10 mouse cellular contexts compared by ENCODE assay signal in the genomic region with DNA sequence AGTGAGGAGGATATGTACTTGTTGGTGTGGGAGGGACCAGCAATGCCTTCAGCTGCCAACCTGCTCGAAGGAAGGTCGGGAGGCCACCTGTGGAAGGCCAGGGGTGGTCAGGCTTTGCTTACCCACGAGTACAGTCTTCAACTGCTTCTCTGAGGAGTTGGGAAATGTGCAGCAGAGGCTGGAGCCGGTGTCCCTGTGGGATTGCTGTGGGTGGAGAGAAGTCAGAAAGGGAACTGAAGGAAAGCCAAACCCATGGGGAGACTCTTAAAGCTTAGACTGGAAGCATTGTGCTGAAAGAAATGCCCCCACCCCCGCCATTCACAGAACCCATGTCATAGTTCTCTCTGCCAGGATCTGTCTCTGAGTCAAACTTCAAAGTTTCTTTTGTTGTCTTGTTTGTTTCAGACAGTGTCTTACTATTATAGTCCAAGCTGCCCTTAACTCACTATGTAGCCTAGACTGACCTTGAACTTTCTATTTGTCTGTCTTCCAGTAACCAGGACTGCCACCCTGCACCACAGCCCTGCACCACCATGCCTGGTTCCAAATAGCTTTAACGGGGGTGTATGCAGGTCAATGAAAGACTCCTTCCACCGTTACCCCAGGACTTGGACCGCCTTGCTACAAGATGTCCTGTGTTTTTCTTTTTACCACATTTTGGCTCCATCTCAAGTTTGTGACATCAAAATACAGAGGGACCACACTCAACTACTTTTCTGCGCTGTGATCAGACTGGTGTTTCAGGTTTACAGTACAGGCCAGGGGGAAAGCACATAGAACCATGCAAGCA.
DNase-seq lines count a peak whose midpoint lies in the region; ATAC-seq lines count a peak whose summit lies in the region.
"Had no signal": no experiment of that assay in that cellular context is flagged by ENCODE, and none has a peak within 500 bp of the region (broad histone marks: within the 10 kb centered on the region; RNA-seq: fewer than 3 reads in every experiment).

No protein-coding gene starts in this region.

- no peak overlapping the region for H3K4me2 ChIP-seq in kidney, embryonic 16.5 days (replicated peaks; ENCODE audit: low read depth, low read length)
- no peak overlapping the region for H3K4me2 ChIP-seq in embryonic facial prominence, embryonic 13.5 days
- H3K4me2 ChIP-seq in intestine, embryonic 15.5 days (replicated peaks): no peak overlapping the region
- H3K4me2 ChIP-seq: midbrain, embryonic 13.5 days had no signal

- no peak for ATAC-seq in kidney, embryonic 16.5 days (ENCODE audit: low FRiP score, low TSS enrichment)
- no peak for ATAC-seq in embryonic facial prominence, embryonic 13.5 days (ENCODE audit: insufficient number of reproducible peaks, insufficient read depth, low FRiP score, low TSS enrichment, low read depth)
- 0 out of 2 replicates have a peak, but pooled peaks have one; percentile 21 for ATAC-seq in intestine, embryonic 15.5 days
- ATAC-seq: midbrain, embryonic 13.5 days had no signal

- no peaks in the 10 kb centered on the region for H3K9me3 ChIP-seq in kidney, embryonic 16.5 days (ENCODE audit: low read length)
- H3K9me3 ChIP-seq in embryonic facial prominence, embryonic 13.5 days: no peaks in the 10 kb centered on the region
- H3K9me3 ChIP-seq in intestine, embryonic 15.5 days: no peaks in the 10 kb centered on the region
- H3K9me3 ChIP-seq: midbrain, embryonic 13.5 days had no signal

- H3K36me3 ChIP-seq in kidney, embryonic 16.5 days (ENCODE audit: insufficient read depth, low read length): no peaks in the 10 kb centered on the region
- H3K36me3 ChIP-seq in embryonic facial prominence, embryonic 13.5 days: peaks cover 3% of the 10 kb centered on the region; the same call in 1 of the 2 replicates
- 0 out of 2 replicates have a peak, but pooled peaks cover 2% of the 10 kb centered on the region for H3K36me3 ChIP-seq in intestine, embryonic 15.5 days

- H3K27me3 ChIP-seq in kidney, embryonic 16.5 days (ENCODE audit: insufficient read depth, low read length): no peaks in the 10 kb centered on the region
- no peaks in the 10 kb centered on the region for H3K27me3 ChIP-seq in embryonic facial prominence, embryonic 13.5 days
- no peaks in the 10 kb centered on the region for H3K27me3 ChIP-seq in intestine, embryonic 15.5 days (replicated peaks)
- H3K27me3 ChIP-seq: midbrain, embryonic 13.5 days had no signal

- WGBS in kidney, embryonic 16.5 days: 47% methylated on average over 9 of the region's 9 CpGs
- WGBS in embryonic facial prominence, embryonic 13.5 days: 68% methylated on average over 9 of the region's 9 CpGs
- 71% methylated on average over 9 of the region's 9 CpGs for WGBS in intestine, embryonic 15.5 days

- no peak overlapping the region for H3K4me3 ChIP-seq in kidney, embryonic 16.5 days (ENCODE audit: low read length)
- no peak overlapping the region for H3K4me3 ChIP-seq in embryonic facial prominence, embryonic 13.5 days
- H3K4me3 ChIP-seq in intestine, embryonic 15.5 days (replicated peaks): no peak overlapping the region
- H3K4me3 ChIP-seq: midbrain, embryonic 13.5 days had no signal

- DNase-seq in kidney, postnatal 36 days: no peak
- DNase-seq in NIH3T3 (ENCODE audit: low read depth): peak; percentile 83
- DNase-seq in thymus, adult 18-20 months: no peak
- DNase-seq in testis, postnatal 10 days (ENCODE audit: low spot score): no peak
- DNase-seq in urinary bladder, adult 2 months (ENCODE audit: low spot score): no peak
- DNase-seq: gastrocnemius, postnatal 25 days had no signal

- no peak overlapping the region for H3K9ac ChIP-seq in kidney, embryonic 16.5 days (replicated peaks; ENCODE audit: low read length)
- H3K9ac ChIP-seq in embryonic facial prominence, embryonic 13.5 days: no peak overlapping the region
- H3K9ac ChIP-seq in intestine, embryonic 15.5 days: no peak overlapping the region
- H3K9ac ChIP-seq: midbrain, embryonic 13.5 days had no signal

- H3K4me1 ChIP-seq in kidney, embryonic 16.5 days (ENCODE audit: insufficient read depth, low read length): peaks cover 27% of the 10 kb centered on the region
- H3K4me1 ChIP-seq in embryonic facial prominence, embryonic 13.5 days: peaks cover 44% of the 10 kb centered on the region
- 0 out of 2 replicates have a peak, but pooled peaks cover 4% of the 10 kb centered on the region for H3K4me1 ChIP-seq in intestine, embryonic 15.5 days (replicated peaks)

- H3K27ac ChIP-seq in kidney, embryonic 16.5 days (ENCODE audit: low read length): peak overlapping the region; percentile 75; the same call in 1 of the 2 replicates
- peak overlapping the region; percentile 81 for H3K27ac ChIP-seq in embryonic facial prominence, embryonic 13.5 days
- H3K27ac ChIP-seq in intestine, embryonic 15.5 days: no peak overlapping the region; the same call in 1 of the 2 replicates
- H3K27ac ChIP-seq: midbrain, embryonic 13.5 days had no signal
